8 mouse cellular contexts compared by ENCODE assay signal in genomic region chr7:6155031-6155872, GRCm38 (mm10). TPM values are rescaled to one million over a fixed set of nuclear protein-coding genes. Genes with fewer than 3 reads are reported as not detected.
A peak's percentile ranks its signal among the peaks of the same experiment; 100 is the strongest.
DNase-seq lines count a peak whose midpoint lies in the region; ATAC-seq lines count a peak whose summit lies in the region.

No protein-coding gene starts in this region.

- peak overlapping the region; percentile 95 for H3K27ac ChIP-seq in hindbrain, embryonic 10.5 days

- peaks cover 26% of the 10 kb centered on the region for H3K4me1 ChIP-seq in hindbrain, embryonic 10.5 days (replicated peaks)

- ATAC-seq in frontal cortex, adult (ENCODE audit: low TSS enrichment), result peak; percentile 60

- no peaks in the 10 kb centered on the region for H3K27me3 ChIP-seq in hindbrain, embryonic 10.5 days (ENCODE audit: insufficient read depth, poor library complexity, severe bottlenecking)

- H3K36me3 ChIP-seq in hindbrain, embryonic 10.5 days, result peaks cover 3% of the 10 kb centered on the region; the same call in 1 of the 2 replicates

- peak overlapping the region; percentile 90 for H3K4me3 ChIP-seq in hindbrain, embryonic 10.5 days

- 0 out of 2 replicates have a peak, but pooled peaks cover 7% of the 10 kb centered on the region for H3K9me3 ChIP-seq in hindbrain, embryonic 10.5 days

- under 1% methylated on average over 83 of the region's 85 CpGs for WGBS in hindbrain, embryonic 10.5 days

- DNase-seq in NIH3T3 (ENCODE audit: low read depth), result peak; percentile 94
- DNase-seq in cerebellum, adult 8-10 months, result peak; percentile 82
- peak; percentile 86 for DNase-seq in hindbrain, embryonic 10.5 days (ENCODE audit: low spot score)
- DNase-seq in layer of hippocampus, postnatal 25 days (ENCODE audit: extremely low spot score in 1 of 2, low spot score in 1 of 2), result peak; percentile 80 to 87
- DNase-seq in lung, postnatal 25 days (ENCODE audit: low spot score), result peak; percentile 72
- DNase-seq in retina, postnatal 1 day, result peak; percentile 90
- DNase-seq in urinary bladder, adult 18-20 months (ENCODE audit: low spot score in 2 of 2), result peak; percentile 66 to 76

RNA-seq across cellular contexts. Expression of gene Zfp787, which starts 0.5 kb away (rescaled TPM):
- polyA plus RNA-seq in hindbrain, embryonic 10.5 days (2016; fragmentation: Nextera tagmentation; extraction: Ambion mirVana), result 24.2 and 31.8 TPM in 2 replicates
- 10 to 100 TPM; 25.5 to 28.2 TPM for total RNA-seq in layer of hippocampus, postnatal 25 days (2021)

RNA-seq across cellular contexts. Expression of gene Zfp444, which starts 16.8 kb away (rescaled TPM):
- 84.4 and 91.4 TPM in 2 replicates for polyA plus RNA-seq in hindbrain, embryonic 10.5 days (2016; fragmentation: Nextera tagmentation; extraction: Ambion mirVana)
- total RNA-seq in layer of hippocampus, postnatal 25 days (2021), result 10 to 100 TPM; 58.2 to 66.7 TPM

RNA-seq across cellular contexts. Expression of gene Galp, which starts 41.6 kb away (rescaled TPM):
- not detected in 2 replicates for polyA plus RNA-seq in hindbrain, embryonic 10.5 days (2016; fragmentation: Nextera tagmentation; extraction: Ambion mirVana)
- not detected for total RNA-seq in layer of hippocampus, postnatal 25 days (2021)

Comparison
In these comparisons a context has a peak if more than half of its experiments do, and no peak if none do; other contexts are left out.
1. Peak in every context shown above with its lines: DNase-seq, ATAC-seq, H3K4me3 ChIP-seq and H3K27ac ChIP-seq.